Mouse (Mus musculus): ENCODE data around the gene Nudt21.

GRCm38 (mm10) chr8:93989739-93990138 lies 47.1 kb downstream of the Nudt21 start:
- TF ChIP-seq CTCF (IDR thresholded peaks at IDR 0.05; ENCODE audit: low read depth) = no peak
- TF ChIP-seq EP300 (IDR thresholded peaks at IDR 0.05; ENCODE audit: low read depth) = no peak

Measured in heart, postnatal 0 days (tissue).